Mouse (Mus musculus) G1E (cell line): ENCODE measurements at regions not wholly inside any gene's neighbourhood (a gene's known extent, or its start where the extent isn't known, plus 50 kb on each side); places are given as distances from the start of the nearest gene placed in this dataset.

Source experiments
- CTCF ChIP-seq: IDR thresholded peaks from 2 replicates; pipeline ENCODE4 v1.5.1; 2012; ENCODE audit warnings: low read depth, low read length, inconsistent platforms, mixed read lengths
- GATA1 ChIP-seq: IDR thresholded peaks from 2 replicates; pipeline ENCODE4 v1.6.1; 2012; ENCODE audit warnings: borderline replicate concordance, low read length, inconsistent platforms, mixed read lengths

- no peak for TF ChIP-seq CTCF
- no peak for TF ChIP-seq GATA1
These were observed 76.0 kb upstream of the Fzd10 start for GRCm38 (mm10) chr5:128524377-128525280.
